Mouse (Mus musculus) liver, embryonic 13.5 days (tissue): ENCODE measurements at regions not wholly inside any gene's neighbourhood (a gene's known extent, or its start where the extent isn't known, plus 50 kb on each side); places are given as distances from the start of the nearest gene placed in this dataset.

ENCODE experiments used
- ATAC-seq: fragments of 200-750 bp; cut with Nextera tagmentation; 2 replicates; pipeline ENCODE4 v1.8.0; 2017; ENCODE audit warnings: low read depth, mild to moderate bottlenecking, moderate number of reproducible peaks, moderate library complexity
- DNase-seq: peaks from one replicate; pipeline ENCODE4 v3.0.0; 2022
- H3K27ac ChIP-seq: fragments of 300-500 bp; sonication (generic); 2 replicates; pipeline ENCODE4 v1.5.1; 2015; ENCODE audit warnings: moderate library complexity, mild to moderate bottlenecking, inconsistent platforms
- H3K27me3 ChIP-seq: fragments of 300-500 bp; sonication (generic); 2 replicates; pipeline ENCODE4 v1.6.1; 2015; ENCODE audit warnings: mild to moderate bottlenecking, inconsistent platforms
- H3K36me3 ChIP-seq: fragments of 300-500 bp; sonication (generic); 2 replicates; pipeline ENCODE4 v1.6.1; 2015; ENCODE audit warnings: mild to moderate bottlenecking, inconsistent platforms
- H3K4me1 ChIP-seq: fragments of 300-500 bp; sonication (generic); replicated peaks from 2 replicates; pipeline ENCODE4 v1.6.1; 2015; ENCODE audit warnings: inconsistent platforms
- H3K4me2 ChIP-seq: fragments of 300-500 bp; sonication (generic); 2 replicates; pipeline ENCODE4 v1.6.1; 2015; ENCODE audit warnings: inconsistent platforms, mild to moderate bottlenecking, moderate library complexity
- H3K4me3 ChIP-seq: fragments of 300-500 bp; sonication (generic); replicated peaks from 2 replicates; pipeline ENCODE4 v1.5.1; 2015; ENCODE audit warnings: mild to moderate bottlenecking, inconsistent platforms
- H3K9ac ChIP-seq: fragments of 300-500 bp; sonication (generic); 2 replicates; pipeline ENCODE4 v1.6.1; 2015; ENCODE audit warnings: mild to moderate bottlenecking, inconsistent platforms
- H3K9me3 ChIP-seq: fragments of 300-500 bp; sonication (generic); replicated peaks from 2 replicates; pipeline ENCODE4 v1.6.1; 2016; ENCODE audit warnings: inconsistent platforms
- WGBS: fragments of 180-500 bp; shearing (Covaris S2); methylation state at CpG from one replicate; pipeline ENCODE4 v1.1.7; 2015; ENCODE audit not compliant: insufficient replicate concordance; 5-methylcytosine and 5-hydroxymethylcytosine counted together

- Histone ChIP-seq H3K9me3 (no peaks in the 10 kb centered on the region), H3K27me3 (no peaks in the 10 kb centered on the region), H3K27ac (no peak overlapping the region), H3K4me2 (no peak overlapping the region), H3K9ac (no peak overlapping the region), H3K36me3 (no peaks in the 10 kb centered on the region), H3K4me1 (no peaks in the 10 kb centered on the region), H3K4me3 (no peak overlapping the region)
- WGBS, result 53% methylated on average over 4 of the region's 4 CpGs
- no peak for ATAC-seq
- DNase-seq, result no peak
Observed at GRCm38 (mm10) chr4:66542833-66543436, 138.5 kb upstream of the Astn2 start.

- H3K27me3 ChIP-seq, result no peaks in the 10 kb centered on the region
- no peaks in the 10 kb centered on the region for H3K4me1 ChIP-seq
- no peaks in the 10 kb centered on the region for H3K9me3 ChIP-seq
- H3K27ac ChIP-seq, result no peak overlapping the region
- ATAC-seq, result no peak
- no peak overlapping the region for H3K4me3 ChIP-seq
- no peak for DNase-seq
- H3K4me2 ChIP-seq, result no peak overlapping the region
- H3K36me3 ChIP-seq, result no peaks in the 10 kb centered on the region
- 54% methylated on average over 5 of the region's 5 CpGs for WGBS
- no peak overlapping the region for H3K9ac ChIP-seq
Observed at GRCm38 (mm10) chr4:66524456-66524855, 120.0 kb upstream of the Astn2 start.

GRCm38 (mm10) chr4:66523886-66524245 lies 119.5 kb upstream of the Astn2 start:
- Histone ChIP-seq H3K4me1 (no peaks in the 10 kb centered on the region), H3K9me3 (no peaks in the 10 kb centered on the region), H3K27ac (no peak overlapping the region), H3K4me3 (no peak overlapping the region), H3K27me3 (no peaks in the 10 kb centered on the region), H3K4me2 (no peak overlapping the region), H3K36me3 (no peaks in the 10 kb centered on the region), H3K9ac (no peak overlapping the region)
- 54% methylated on average over 2 of the region's 2 CpGs for WGBS
- DNase-seq (no peak), ATAC-seq (no peak)

- Histone ChIP-seq H3K9ac (no peak overlapping the region), H3K4me2 (no peak overlapping the region), H3K36me3 (no peaks in the 10 kb centered on the region), H3K27me3 (no peaks in the 10 kb centered on the region), H3K9me3 (no peaks in the 10 kb centered on the region), H3K27ac (no peak overlapping the region), H3K4me1 (no peaks in the 10 kb centered on the region), H3K4me3 (no peak overlapping the region)
- DNase-seq (no peak), ATAC-seq (no peak)
- WGBS, result 33% methylated on average over 8 of the region's 8 CpGs
Observed at GRCm38 (mm10) chr4:66523238-66523885, 119.0 kb upstream of the Astn2 start.

GRCm38 (mm10) chr4:66522097-66522809 lies 117.8 kb upstream of the Astn2 start:
- H3K36me3 ChIP-seq, result no peaks in the 10 kb centered on the region
- no peak for DNase-seq
- ATAC-seq, result no peak
- no peak overlapping the region for H3K27ac ChIP-seq
- H3K4me1 ChIP-seq, result no peaks in the 10 kb centered on the region
- no peak overlapping the region for H3K4me2 ChIP-seq
- WGBS, result 45% methylated on average over 2 of the region's 2 CpGs
- no peaks in the 10 kb centered on the region for H3K27me3 ChIP-seq
- H3K4me3 ChIP-seq, result no peak overlapping the region
- no peak overlapping the region for H3K9ac ChIP-seq
- no peaks in the 10 kb centered on the region for H3K9me3 ChIP-seq

- Histone ChIP-seq H3K36me3 (no peaks in the 10 kb centered on the region), H3K27me3 (no peaks in the 10 kb centered on the region), H3K9me3 (no peaks in the 10 kb centered on the region), H3K4me3 (no peak overlapping the region), H3K4me1 (no peaks in the 10 kb centered on the region), H3K9ac (no peak overlapping the region), H3K4me2 (no peak overlapping the region), H3K27ac (no peak overlapping the region)
- 47% methylated on average over 3 of the region's 3 CpGs for WGBS
- ATAC-seq, result no peak
- DNase-seq, result no peak
Observed at GRCm38 (mm10) chr4:66520796-66521195, 116.4 kb upstream of the Astn2 start.

GRCm38 (mm10) chr4:66515815-66516214 lies 111.4 kb upstream of the Astn2 start:
- Histone ChIP-seq H3K9ac (no peak overlapping the region), H3K9me3 (no peaks in the 10 kb centered on the region), H3K4me1 (no peaks in the 10 kb centered on the region), H3K4me2 (no peak overlapping the region), H3K36me3 (no peaks in the 10 kb centered on the region), H3K4me3 (no peak overlapping the region), H3K27me3 (no peaks in the 10 kb centered on the region), H3K27ac (no peak overlapping the region)
- DNase-seq, result no peak
- 53% methylated on average over 1 of the region's 1 CpGs for WGBS
- no peak for ATAC-seq

GRCm38 (mm10) chr4:66483496-66483895 lies 79.1 kb upstream of the Astn2 start:
- Histone ChIP-seq H3K4me1 (no peaks in the 10 kb centered on the region), H3K9ac (no peak overlapping the region), H3K27me3 (no peaks in the 10 kb centered on the region), H3K9me3 (no peaks in the 10 kb centered on the region), H3K36me3 (no peaks in the 10 kb centered on the region), H3K4me3 (no peak overlapping the region), H3K4me2 (no peak overlapping the region), H3K27ac (no peak overlapping the region)
- DNase-seq (no peak), ATAC-seq (no peak)
- 74% methylated on average over 6 of the region's 6 CpGs for WGBS

GRCm38 (mm10) chr4:66482495-66483291 lies 78.3 kb upstream of the Astn2 start:
- Histone ChIP-seq H3K4me2 (no peak overlapping the region), H3K9me3 (no peaks in the 10 kb centered on the region), H3K9ac (no peak overlapping the region), H3K27me3 (no peaks in the 10 kb centered on the region), H3K4me3 (no peak overlapping the region), H3K36me3 (no peaks in the 10 kb centered on the region), H3K27ac (no peak overlapping the region), H3K4me1 (no peaks in the 10 kb centered on the region)
- 50% methylated on average over 2 of the region's 2 CpGs for WGBS
- DNase-seq, result no peak
- ATAC-seq, result 0 out of 2 replicates have a peak, but pooled peaks have one; percentile 26

GRCm38 (mm10) chr4:66478601-66479217 lies 74.3 kb upstream of the Astn2 start:
- no peak for DNase-seq
- H3K4me3 ChIP-seq, result no peak overlapping the region
- no peaks in the 10 kb centered on the region for H3K9me3 ChIP-seq
- no peaks in the 10 kb centered on the region for H3K4me1 ChIP-seq
- WGBS, result 60% methylated on average over 8 of the region's 8 CpGs
- no peak overlapping the region for H3K4me2 ChIP-seq
- no peak overlapping the region for H3K9ac ChIP-seq
- no peaks in the 10 kb centered on the region for H3K27me3 ChIP-seq
- no peak overlapping the region for H3K27ac ChIP-seq
- no peak for ATAC-seq
- H3K36me3 ChIP-seq, result no peaks in the 10 kb centered on the region
